Mouse (Mus musculus) erythroblast, embryonic 14.5 days (primary cell): Measurements from ENCODE around the gene Ctdspl.

Source experiments
- GATA1 ChIP-seq: IDR thresholded peaks from 2 replicates; pipeline ENCODE4 v1.6.1; 2012; ENCODE audit warnings: low read length, inconsistent platforms, mixed read lengths
- TAL1 ChIP-seq: IDR thresholded peaks from 3 replicates; pipeline ENCODE4 v1.6.1; 2012; ENCODE audit warnings: low read length, inconsistent platforms, mixed read lengths

- no peak for TF ChIP-seq GATA1
- TF ChIP-seq TAL1 = no peak
Observed at GRCm38 (mm10) chr9:119003990-119004702, 77.9 kb downstream of the Ctdspl start.
